Mouse (Mus musculus): ENCODE data around the gene Mybpc3. TPM values are rescaled to one million over a fixed set of nuclear protein-coding genes. Genes with fewer than 3 reads are reported as not detected.

Mybpc3 gene
- polyA plus RNA-seq (2017; shearing (Covaris generic)), result not detected

DNA sequence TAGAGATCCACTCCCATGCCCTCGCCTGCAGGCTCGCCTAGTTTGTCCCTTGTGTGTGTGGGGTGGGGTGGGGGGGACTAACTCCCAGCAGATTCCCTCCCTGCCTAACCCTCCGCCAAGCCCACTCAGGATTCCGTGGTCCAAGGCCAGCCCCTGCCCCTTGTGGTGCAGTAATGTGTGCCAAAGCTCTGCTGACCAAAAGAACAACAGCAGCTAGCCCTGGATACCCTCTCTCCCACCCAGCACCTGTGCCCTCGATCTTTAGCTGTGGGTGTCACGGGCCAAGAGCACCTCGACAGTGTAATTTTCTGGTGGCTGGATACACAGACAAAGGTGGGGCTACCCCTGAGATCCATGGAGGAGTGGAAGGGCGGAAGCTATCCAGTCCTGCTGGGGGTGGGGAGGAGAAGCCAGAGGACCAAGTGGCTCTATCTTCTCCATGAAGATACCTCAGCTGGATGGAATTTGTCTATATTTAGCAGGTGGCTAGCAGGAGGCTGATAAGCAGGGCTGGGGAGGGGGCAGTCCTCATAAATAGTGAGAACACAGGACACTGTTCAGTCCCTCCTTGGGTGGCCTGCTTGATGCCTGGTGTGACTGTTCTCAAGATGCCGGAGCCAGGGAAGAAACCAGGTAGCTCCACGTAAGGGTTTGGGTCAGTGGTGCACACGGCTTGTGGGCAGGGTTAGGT lies at the start of gene Mybpc3:
Mybpc3 (plus strand) TSS at position 560 of the 691 bp plus-strand sequence.

DNA sequence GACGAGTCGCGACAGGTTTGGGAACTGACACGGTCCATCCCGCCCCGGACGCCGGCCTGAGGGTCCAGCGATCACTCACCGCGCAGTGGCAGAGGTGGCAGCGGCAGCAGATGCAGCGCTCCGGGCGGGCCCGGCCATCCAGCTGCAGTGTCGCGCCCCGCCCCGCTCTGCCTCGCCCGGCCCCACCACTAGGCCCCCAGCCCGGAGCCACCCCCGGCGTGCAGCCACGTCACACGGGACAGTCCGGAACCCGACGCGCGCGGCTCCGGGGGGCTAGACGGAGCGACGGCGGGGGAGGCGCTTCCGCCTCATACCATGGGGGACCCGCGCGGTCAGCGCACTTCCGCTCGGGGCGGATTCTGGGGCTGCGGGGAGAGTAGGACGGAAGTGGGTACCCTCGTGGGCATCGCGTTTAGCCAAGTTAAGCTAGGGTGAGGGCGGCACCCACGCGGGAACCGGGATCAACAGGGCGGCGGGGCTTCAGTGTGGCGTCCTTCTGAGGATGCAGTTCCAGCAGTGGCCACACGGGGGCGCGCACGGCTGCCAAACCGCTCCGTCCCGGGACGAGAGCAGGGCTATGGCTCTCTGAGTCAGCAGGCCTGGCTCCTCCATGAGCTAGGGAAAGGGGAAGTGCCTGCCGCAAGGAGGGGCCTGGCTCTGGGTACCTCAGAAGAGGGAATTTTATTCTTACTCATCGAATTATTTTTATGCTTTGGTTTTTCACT lies 47.7 kb upstream of the Mybpc3 start, which contains the start of gene Slc39a13:
Slc39a13 (minus strand) TSS at position 342 of the 725 bp plus-strand sequence.

DNA sequence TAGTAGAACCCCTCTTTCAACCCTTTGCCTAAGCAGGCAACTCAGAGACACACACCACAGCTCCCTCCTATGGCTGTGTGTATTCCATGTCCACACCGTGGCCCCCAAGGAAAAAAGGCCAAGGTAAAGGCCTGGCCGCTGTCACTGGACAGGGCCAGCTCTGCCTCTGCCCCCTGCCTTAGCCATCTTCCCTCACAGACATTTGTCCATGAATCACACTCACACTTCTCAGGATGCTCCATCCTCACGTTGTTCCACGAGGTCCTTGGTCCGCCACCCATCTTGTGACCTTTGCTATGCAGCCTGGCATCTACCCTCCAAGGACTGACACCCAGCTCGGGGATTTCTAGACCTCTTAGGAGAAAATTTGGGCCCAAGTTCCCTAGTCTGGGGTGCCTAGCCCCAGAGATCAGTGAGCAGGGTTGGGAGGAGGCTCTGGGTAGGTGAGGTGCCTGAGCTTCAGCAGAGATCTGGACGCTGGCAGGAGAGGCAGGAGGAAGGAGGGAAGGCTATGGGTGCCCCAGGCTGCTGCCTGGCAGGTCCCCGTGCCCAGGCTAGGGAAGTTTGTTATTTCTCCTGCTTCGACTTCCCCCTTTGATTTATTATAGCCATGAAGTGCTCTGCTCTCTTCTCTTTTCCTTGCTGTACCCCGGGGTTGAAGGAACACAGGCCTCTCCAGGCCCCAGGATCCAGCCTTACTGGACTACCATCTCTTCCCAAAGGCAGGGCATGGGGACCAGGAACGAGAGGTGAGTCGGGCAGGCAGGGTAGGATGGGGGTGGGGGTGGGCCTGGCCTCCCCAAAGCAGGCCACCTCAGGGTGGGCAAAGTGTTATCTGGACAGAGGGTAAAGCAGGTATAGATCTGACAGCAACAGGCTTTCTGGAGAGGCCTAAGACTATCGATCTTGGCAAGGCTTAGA lies 35.9 kb upstream of the Mybpc3 start, which contains the start of gene Spi1:
Spi1 (plus strand) TSS at position 616 of the 921 bp plus-strand sequence.

GRCm38 (mm10) chr2:91183711-91184405 lies 65.9 kb downstream of the Mybpc3 start, which contains the start of gene Madd:
Gene Madd (minus strand): TSS chr2:91183837.

Other genes starting within 250 kb of the Mybpc3 start
- gene C1qtnf4, start 232.3 kb upstream of the Mybpc3 start, polyA plus RNA-seq (2017; shearing (Covaris generic)), result 4.1 TPM
- gene Kbtbd4, start 213.4 kb upstream of the Mybpc3 start, polyA plus RNA-seq (2017; shearing (Covaris generic)), result 19.2 TPM
- gene Ndufs3, start 213.3 kb upstream of the Mybpc3 start, polyA plus RNA-seq (2017; shearing (Covaris generic)), result 114 TPM
- gene Celf1, start 177.8 kb upstream of the Mybpc3 start, polyA plus RNA-seq (2017; shearing (Covaris generic)), result 129 TPM
- gene Rapsn, start 82.5 kb upstream of the Mybpc3 start, polyA plus RNA-seq (2017; shearing (Covaris generic)), result 1.8 TPM
- gene Psmc3, start 64.1 kb upstream of the Mybpc3 start, polyA plus RNA-seq (2017; shearing (Covaris generic)), result 152 TPM
- gene Slc39a13, start 47.7 kb upstream of the Mybpc3 start, polyA plus RNA-seq (2017; shearing (Covaris generic)), result 21.4 TPM
- not detected for gene Spi1, start 35.8 kb upstream of the Mybpc3 start, polyA plus RNA-seq (2017; shearing (Covaris generic))
- 224 TPM for gene Madd, start 65.7 kb downstream of the Mybpc3 start, polyA plus RNA-seq (2017; shearing (Covaris generic))
- 0.57 TPM for gene Nr1h3, start 84.7 kb downstream of the Mybpc3 start, polyA plus RNA-seq (2017; shearing (Covaris generic))
- gene Acp2, start 84.7 kb downstream of the Mybpc3 start, polyA plus RNA-seq (2017; shearing (Covaris generic)), result 7.6 TPM
- gene Ddb2, start 118.8 kb downstream of the Mybpc3 start, polyA plus RNA-seq (2017; shearing (Covaris generic)), result 98.2 TPM
- gene Pacsin3, start 137.8 kb downstream of the Mybpc3 start, polyA plus RNA-seq (2017; shearing (Covaris generic)), result 2.0 TPM
- gene Arfgap2, start 146.8 kb downstream of the Mybpc3 start, polyA plus RNA-seq (2017; shearing (Covaris generic)), result 84.0 TPM

All from effector memory CD4-positive, alpha-beta T cell, adult 5 months (primary cell).